Mouse (Mus musculus) neural tube, embryonic 11.5 days (tissue): Measurements from ENCODE around the gene Gm5788. TPM values are rescaled to one million over a fixed set of nuclear protein-coding genes. Genes with fewer than 3 reads are reported as not detected.
"Not testable (repeated sequence)": the region's sequence is repeated elsewhere in the genome, so short reads cannot be mapped to it uniquely, and the experiment has no call there.

ENCODE experiments used
- ATAC-seq: fragments of 200-750 bp; cut with Nextera tagmentation; 2 replicates; pipeline ENCODE4 v1.8.0; 2017; ENCODE audit warnings: moderate number of reproducible peaks, mild to moderate bottlenecking, moderate TSS enrichment, moderate library complexity; ENCODE audit not compliant: insufficient read depth, low FRiP score, low TSS enrichment
- DNase-seq: peaks from one replicate; pipeline ENCODE4 v3.0.0-alpha.2; 2015; ENCODE audit warnings: low spot score
- H3K27ac ChIP-seq: fragments of 300-500 bp; sonication (generic); 2 replicates; pipeline ENCODE4 v1.5.1; 2014; ENCODE audit warnings: low read depth, mild to moderate bottlenecking, low read length
- H3K27me3 ChIP-seq: fragments of 300-500 bp; sonication (generic); 2 replicates; pipeline ENCODE4 v1.6.1; 2014; ENCODE audit warnings: mild to moderate bottlenecking, low read length, mixed read lengths; ENCODE audit not compliant: control insufficient read depth, insufficient read depth
- H3K36me3 ChIP-seq: fragments of 300-500 bp; sonication (generic); 2 replicates; pipeline ENCODE4 v1.6.1; 2014; ENCODE audit warnings: mild to moderate bottlenecking, low read length, moderate library complexity, mixed read lengths; ENCODE audit not compliant: control insufficient read depth, insufficient read depth
- H3K4me1 ChIP-seq: fragments of 300-500 bp; sonication (generic); 2 replicates; pipeline ENCODE4 v1.6.1; 2014; ENCODE audit warnings: low read length, mixed read lengths; ENCODE audit not compliant: control insufficient read depth, insufficient read depth
- H3K4me2 ChIP-seq: fragments of 300-500 bp; sonication (generic); 2 replicates; pipeline ENCODE4 v1.6.1; 2014; ENCODE audit warnings: low read depth, mild to moderate bottlenecking, moderate library complexity
- H3K4me3 ChIP-seq: fragments of 300-500 bp; sonication (generic); 2 replicates; pipeline ENCODE4 v1.5.1; 2014; ENCODE audit warnings: low read depth, low read length
- H3K9ac ChIP-seq: fragments of 300-500 bp; sonication (generic); 2 replicates; pipeline ENCODE4 v1.6.1; 2014; ENCODE audit warnings: mild to moderate bottlenecking, low read length
- H3K9me3 ChIP-seq: fragments of 300-500 bp; sonication (generic); 2 replicates; pipeline ENCODE4 v1.6.1; 2016; ENCODE audit warnings: low read length; ENCODE audit not compliant: control insufficient read depth
- WGBS: fragments of 180-500 bp; shearing (Covaris S2); extraction: QIAGEN DNeasy Blood & Tissue Kit; methylation state at CpG from one replicate; pipeline ENCODE4 v1.1.7; 2014; 5-methylcytosine and 5-hydroxymethylcytosine counted together
- polyA plus RNA-seq: library from polyadenylated mRNA; unstranded; fragments of >200 nt; fragmentation: Nextera tagmentation; extraction: Ambion mirVana; gene quantifications from 2 replicates; pipeline ENCODE4 v1.2.1, GENCODE M21; 2014

Gm5788 gene
- not detected in 2 replicates for polyA plus RNA-seq

DNA sequence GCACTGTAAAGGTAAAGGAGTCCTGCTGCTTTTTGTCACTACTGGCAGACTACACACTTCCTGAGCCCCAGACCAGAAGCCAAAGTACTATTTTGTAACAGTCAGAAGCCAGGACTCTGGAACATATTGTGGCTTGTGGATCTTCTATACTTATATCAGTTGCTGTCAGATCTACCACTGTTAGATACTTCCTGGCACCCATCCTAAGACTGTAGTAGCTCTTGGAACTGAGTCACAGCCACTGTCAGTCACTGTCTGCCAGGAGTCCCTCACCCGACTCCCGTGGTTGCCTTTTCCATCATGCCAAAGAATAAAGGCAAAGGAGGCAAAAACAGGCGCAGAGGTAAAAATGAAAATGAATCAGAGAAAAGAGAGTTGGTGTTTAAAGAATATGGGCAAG is at the start of gene Gm5788:
TSS of gene Gm5788 (plus strand) at position 301 of the 400 bp plus-strand sequence.
- H3K4me3 ChIP-seq, H3K9me3 ChIP-seq, H3K36me3 ChIP-seq, DNase-seq, ATAC-seq, H3K4me1 ChIP-seq, H3K27me3 ChIP-seq, H3K27ac ChIP-seq, H3K9ac ChIP-seq, H3K4me2 ChIP-seq: not testable (repeated sequence)
- WGBS = 97% methylated on average over 2 of the region's 3 CpGs

DNA sequence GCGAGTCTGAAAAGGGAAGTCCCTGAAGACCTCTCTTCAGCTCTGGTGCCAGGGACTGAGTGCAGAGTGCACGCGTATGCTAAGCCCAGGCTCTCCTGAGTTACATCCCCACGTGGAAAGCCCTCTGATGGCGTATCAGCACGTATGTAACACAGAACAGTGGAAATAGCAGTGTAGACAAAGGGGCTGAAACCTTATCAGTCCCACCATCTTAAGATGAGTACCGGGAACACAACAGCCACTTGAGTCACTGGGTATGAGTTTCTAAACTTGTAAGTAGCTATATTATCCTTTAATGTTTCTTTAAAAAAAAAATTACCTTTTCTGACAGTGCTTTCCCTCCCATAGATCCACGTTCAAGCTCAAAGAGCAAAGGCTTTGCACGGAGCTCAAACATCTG is 45.1 kb upstream of the Gm5788 start:
- Histone ChIP-seq H3K27ac (no peak overlapping the region), H3K4me1 (no peaks in the 10 kb centered on the region; the same call in 1 of the 2 replicates), H3K36me3 (peaks cover 18% of the 10 kb centered on the region), H3K4me2 (no peak overlapping the region), H3K4me3 (no peak overlapping the region), H3K9me3 (no peaks in the 10 kb centered on the region), H3K27me3 (no peaks in the 10 kb centered on the region), H3K9ac (no peak overlapping the region)
- no peak for ATAC-seq
- 91% methylated on average over 9 of the region's 9 CpGs for WGBS
- no peak for DNase-seq

DNA sequence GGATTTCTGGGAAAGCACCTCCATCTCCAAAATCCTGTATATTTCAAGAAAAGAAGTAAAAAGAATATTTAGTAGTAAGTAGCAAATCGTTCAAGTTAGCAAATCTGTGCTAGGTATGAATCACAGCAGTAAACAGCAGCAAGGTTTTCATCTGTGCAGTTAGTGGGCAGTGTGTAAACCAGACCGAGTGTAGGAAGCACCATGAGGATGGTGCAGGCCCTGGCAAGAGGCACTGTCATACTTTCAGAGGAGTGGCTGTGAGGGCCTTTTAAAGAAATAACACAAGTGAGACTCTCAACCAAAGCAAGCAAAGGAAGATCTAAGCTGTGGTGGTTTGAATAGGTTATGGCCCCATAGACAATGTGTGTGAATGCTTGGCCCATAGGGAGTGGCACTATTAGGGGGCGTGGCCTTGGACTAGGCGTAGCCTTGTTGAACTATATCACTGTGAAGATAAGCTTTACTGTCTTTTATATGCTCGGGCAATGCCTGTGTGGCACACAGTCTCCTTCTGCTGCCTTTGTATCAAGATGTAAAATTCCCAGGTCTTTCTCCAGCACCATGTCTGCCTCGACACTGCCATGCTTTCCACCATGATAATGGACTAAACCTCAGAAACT is 29.7 kb upstream of the Gm5788 start:
- H3K27me3 ChIP-seq = no peaks in the 10 kb centered on the region
- no peaks in the 10 kb centered on the region for H3K9me3 ChIP-seq
- ATAC-seq (no peak), DNase-seq (no peak)
- H3K4me3 ChIP-seq = no peak overlapping the region
- WGBS = 87% methylated on average over 6 of the region's 6 CpGs
- H3K4me1 ChIP-seq = no peaks in the 10 kb centered on the region
- peaks cover 5% of the 10 kb centered on the region for H3K36me3 ChIP-seq
- no peak overlapping the region for H3K27ac ChIP-seq
- H3K4me2 ChIP-seq = no peak overlapping the region
- no peak overlapping the region for H3K9ac ChIP-seq

DNA sequence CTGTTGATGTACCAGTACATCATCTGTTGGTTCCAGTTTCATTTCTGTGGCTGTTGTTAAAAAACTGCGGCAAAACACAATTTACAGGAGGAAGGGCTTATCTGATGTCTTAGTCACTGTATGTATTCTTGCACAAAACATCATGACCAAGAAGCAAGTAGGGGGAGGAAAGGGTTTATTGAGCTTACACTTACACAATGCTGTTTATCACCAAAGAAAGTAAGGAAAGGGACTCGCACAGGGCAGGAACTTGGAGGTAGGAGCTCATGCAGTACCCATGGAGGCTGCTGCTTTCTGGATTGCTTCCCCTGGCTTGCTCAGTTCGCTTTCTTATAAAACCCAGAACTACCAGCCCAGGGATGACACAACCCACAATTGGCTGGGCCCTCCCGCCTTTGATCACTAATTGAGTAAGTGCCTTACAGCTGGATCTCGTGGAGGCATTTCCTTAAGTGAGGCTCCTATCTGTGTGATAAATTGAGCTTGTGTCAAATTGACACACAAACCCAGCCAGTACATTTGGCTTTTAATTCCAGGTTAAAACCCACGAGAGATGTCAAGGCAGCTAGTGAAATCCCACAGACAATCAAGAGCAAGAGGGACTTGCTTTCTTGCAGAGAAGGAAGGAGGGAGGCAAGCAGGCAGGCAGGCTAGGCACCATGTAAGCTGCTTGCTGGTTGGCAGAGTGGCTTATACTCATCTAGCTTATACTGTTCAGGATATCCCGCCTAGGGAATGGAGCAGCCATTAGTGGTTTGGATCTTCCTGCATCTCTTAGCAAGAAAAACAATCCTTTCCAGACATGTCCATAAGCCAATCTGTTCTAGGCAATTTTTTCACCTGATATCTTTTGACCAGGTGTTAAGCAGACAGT is 24.0 kb upstream of the Gm5788 start:
- 61% methylated on average over 7 of the region's 7 CpGs for WGBS
- ATAC-seq (no peak), DNase-seq (no peak)
- peaks cover 6% of the 10 kb centered on the region; the same call in 1 of the 2 replicates for H3K4me1 ChIP-seq
- H3K27me3 ChIP-seq = no peaks in the 10 kb centered on the region
- H3K36me3 ChIP-seq = no peaks in the 10 kb centered on the region; the same call in 1 of the 2 replicates
- H3K9ac ChIP-seq = no peak overlapping the region
- no peak overlapping the region for H3K27ac ChIP-seq
- H3K4me2 ChIP-seq = peak overlapping the region; percentile 69
- H3K9me3 ChIP-seq = no peaks in the 10 kb centered on the region
- peak overlapping the region; percentile 69 for H3K4me3 ChIP-seq

DNA sequence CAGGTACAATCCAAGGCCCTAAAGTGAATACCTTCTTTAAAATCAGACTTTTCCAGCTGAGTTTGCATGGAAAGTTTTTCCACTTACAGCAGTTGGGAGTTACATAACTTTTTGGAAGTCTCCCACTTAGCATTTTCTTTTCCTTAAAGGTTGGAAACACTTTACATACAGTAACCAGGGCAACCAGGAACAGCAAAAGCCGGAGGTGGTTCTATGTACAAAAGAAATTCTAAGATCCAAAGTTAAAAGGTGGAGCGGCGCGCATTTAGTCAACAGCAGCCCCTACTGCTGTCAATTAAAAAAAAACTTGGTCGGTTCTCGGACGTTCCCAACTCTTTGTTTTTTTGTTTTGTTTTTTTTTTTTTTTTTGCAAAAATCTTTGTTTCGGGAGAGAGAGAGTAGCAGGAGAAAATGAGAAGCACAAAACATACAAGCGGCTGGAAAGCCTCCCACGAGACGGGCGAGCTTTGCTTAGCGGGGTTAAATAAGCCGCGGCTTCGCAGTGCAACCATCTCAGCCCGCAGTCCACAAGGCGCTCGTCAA is 23.0 kb upstream of the Gm5788 start:
- DNase-seq (no peak), ATAC-seq (no peak)
- peak overlapping the region; percentile 73; the same call in 1 of the 2 replicates for H3K27ac ChIP-seq
- H3K27me3 ChIP-seq = no peaks in the 10 kb centered on the region
- H3K4me1 ChIP-seq = peaks cover 6% of the 10 kb centered on the region; the same call in 1 of the 2 replicates
- peak overlapping the region; percentile 69 for H3K4me3 ChIP-seq
- WGBS = under 1% methylated on average over 19 of the region's 19 CpGs
- no peaks in the 10 kb centered on the region for H3K9me3 ChIP-seq
- H3K4me2 ChIP-seq = peak overlapping the region; percentile 69
- no peaks in the 10 kb centered on the region; the same call in 1 of the 2 replicates for H3K36me3 ChIP-seq
- H3K9ac ChIP-seq = peak overlapping the region; percentile 94

DNA sequence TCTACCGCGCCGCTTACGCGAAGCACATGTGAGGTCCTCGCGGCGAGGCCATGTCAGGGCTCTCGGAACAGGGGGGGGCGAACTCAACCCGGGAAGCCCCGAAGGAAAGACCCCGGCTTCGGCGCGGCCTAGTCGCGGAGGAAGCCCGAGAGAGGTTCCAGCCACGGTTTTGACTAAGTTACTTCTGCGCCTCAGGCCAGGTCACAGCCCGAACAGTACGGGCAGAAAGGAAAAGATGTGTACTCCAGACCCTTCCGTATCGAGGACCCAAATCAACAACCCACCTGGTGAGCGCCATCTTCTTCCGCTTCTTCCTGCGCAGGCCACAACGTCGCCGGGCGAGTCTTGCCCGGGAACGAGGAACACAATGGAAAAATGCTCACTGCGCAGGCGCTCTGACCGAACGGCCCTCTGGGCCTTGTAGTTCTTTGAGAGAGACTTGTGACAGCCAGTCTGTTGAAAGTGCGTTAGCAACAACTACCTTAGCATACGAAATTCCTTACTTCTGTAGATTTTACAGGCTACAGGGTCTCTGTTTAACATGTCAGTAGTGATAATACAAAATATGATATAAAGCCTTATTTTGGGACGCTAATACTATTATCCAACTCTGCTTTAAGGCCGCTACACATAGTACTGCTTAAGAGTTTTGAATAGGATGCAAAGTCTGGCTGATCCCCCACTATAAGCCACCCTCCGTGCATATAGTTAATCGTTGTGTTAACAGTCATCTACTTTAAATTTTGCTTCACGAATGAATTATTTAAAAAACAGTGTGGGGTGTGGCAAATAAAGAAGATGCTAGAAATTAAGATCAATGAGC is 22.3 kb upstream of the Gm5788 start, which contains the start of gene Snw1:
TSS of gene Snw1 (minus strand) at position 311 of the 823 bp plus-strand sequence.
- DNase-seq (peak; percentile 96), ATAC-seq (peak; percentile 94)
- Histone ChIP-seq H3K27me3 (no peaks in the 10 kb centered on the region), H3K9me3 (no peaks in the 10 kb centered on the region), H3K4me2 (peak within 1 kb of the TSS; percentile 69), H3K36me3 (no peaks in the 10 kb centered on the region; the same call in 1 of the 2 replicates), H3K4me1 (peaks cover 6% of the 10 kb centered on the region; the same call in 1 of the 2 replicates), H3K27ac (peak within 1 kb of the TSS; percentile 73), H3K9ac (peak within 1 kb of the TSS; percentile 94), H3K4me3 (peak within 1 kb of the TSS; percentile 69)
- 3% methylated on average over 45 of the region's 45 CpGs for WGBS

DNA sequence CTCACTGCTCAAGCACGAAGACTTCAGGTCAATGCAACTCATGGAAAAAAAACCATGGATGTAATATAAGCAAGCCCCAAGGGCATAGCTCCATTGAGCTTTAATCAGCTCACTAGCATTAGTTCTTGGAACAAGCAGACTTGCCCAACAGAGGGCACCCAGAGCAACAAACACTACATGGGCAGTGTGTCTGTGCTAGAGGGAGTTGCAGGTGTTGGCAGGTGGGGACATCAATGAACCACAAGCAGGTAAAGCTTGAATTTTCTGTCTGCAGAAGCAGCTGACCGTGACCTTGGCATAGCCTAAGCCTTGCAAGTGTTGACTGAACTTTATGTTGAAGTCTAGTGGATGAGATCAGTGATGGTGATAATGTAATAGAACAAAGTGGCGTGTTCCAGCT is 19.8 kb upstream of the Gm5788 start:
- 83% methylated on average over 3 of the region's 3 CpGs for WGBS
- peaks cover 6% of the 10 kb centered on the region; the same call in 1 of the 2 replicates for H3K4me1 ChIP-seq
- H3K4me3 ChIP-seq = no peak overlapping the region
- ATAC-seq (no peak), DNase-seq (no peak)
- H3K9me3 ChIP-seq = no peaks in the 10 kb centered on the region
- no peak overlapping the region for H3K4me2 ChIP-seq
- no peaks in the 10 kb centered on the region for H3K27me3 ChIP-seq
- H3K27ac ChIP-seq = no peak overlapping the region
- H3K36me3 ChIP-seq = no peaks in the 10 kb centered on the region
- no peak overlapping the region for H3K9ac ChIP-seq

DNA sequence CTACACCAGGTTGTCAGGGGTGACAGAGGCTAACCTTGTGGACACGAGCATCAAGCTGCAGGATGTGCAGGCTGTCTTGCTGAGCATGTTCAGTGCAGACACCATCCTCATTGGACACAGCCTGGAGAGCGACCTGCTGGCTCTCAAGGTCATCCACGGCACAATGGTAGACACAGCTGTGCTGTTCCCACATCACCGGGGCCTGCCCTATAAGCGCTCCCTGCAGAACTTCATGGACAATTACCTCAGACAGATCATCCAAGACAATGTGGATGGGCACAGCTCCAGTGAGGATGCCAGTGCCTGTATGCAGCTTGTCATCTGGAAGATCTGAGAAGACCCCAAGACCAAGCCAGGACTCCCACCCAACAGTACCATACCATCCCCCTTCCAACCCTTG is 12.0 kb upstream of the Gm5788 start:
- 78% methylated on average over 5 of the region's 5 CpGs for WGBS
- ATAC-seq, H3K9me3 ChIP-seq: not testable (repeated sequence)

More for the DNA sequence above, 12.0 kb upstream of the Gm5788 start:
- not testable (repeated sequence) for H3K27ac ChIP-seq, H3K4me2 ChIP-seq, DNase-seq, H3K4me3 ChIP-seq, H3K4me1 ChIP-seq, H3K36me3 ChIP-seq, H3K9ac ChIP-seq, H3K27me3 ChIP-seq
